Mouse (Mus musculus): ENCODE data around the gene Sigmar1. TPM values are rescaled to one million over a fixed set of nuclear protein-coding genes. Genes with fewer than 3 reads are reported as not detected.

Sigmar1 gene
- total and polyA plus RNA-seq, 3 experiments: 26.4 to 97.5 (median 60.7) TPM

GRCm38 (mm10) chr4:41739260-41739659, 16.7 kb downstream of the Sigmar1 start:
- H3K4me2 ChIP-seq (ENCODE audit: insufficient read depth, low read depth, poor library complexity, severe bottlenecking): no peak overlapping the region
- no peak overlapping the region for H3K27ac ChIP-seq (ENCODE audit: insufficient read depth, low read depth)
- in situ Hi-C loops (cut with MboI; ENCODE audit: low pct_ligation_motif_present, low pct_unique_long_range_greater_than_20kb, low sequenced_read_pairs): no loop called here
- no peak overlapping the region for H3K4me3 ChIP-seq (replicated peaks in 1 of 3; ENCODE audit: low read depth in 2 of 3, low read length in 2 of 3, poor library complexity in 1 of 3)
- peaks cover 8 to 15% of the 10 kb centered on the region in 2 experiments; a peak in 3 of 4 replicates for H3K4me1 ChIP-seq (ENCODE audit: control insufficient read depth in 1 of 2, insufficient read depth in 2 of 2)
- peaks cover 9% of the 10 kb centered on the region for H3K9me3 ChIP-seq (replicated peaks; ENCODE audit: low read length)
- peaks cover 13 to 19% of the 10 kb centered on the region in 2 experiments for H3K36me3 ChIP-seq (replicated peaks in 1 of 2; ENCODE audit: control insufficient read depth in 1 of 2, insufficient read depth in 1 of 2, low read length in 1 of 2)
- H3K27me3 ChIP-seq (replicated peaks): peaks cover 25% of the 10 kb centered on the region
- no peak for TF ChIP-seq NELFE (IDR thresholded peaks at IDR 0.05; ENCODE audit: low read depth, low read length)
- 0 out of 2 replicates have a peak, but pooled peaks cover 8% of the 10 kb centered on the region for H3K79me2 ChIP-seq (replicated peaks; ENCODE audit: control insufficient read depth, extremely low read depth, insufficient read depth, poor library complexity, severe bottlenecking)
- dilution Hi-C loops (cut with MboI; ENCODE audit: extremely low pct_ligation_motif_present, extremely low pct_unique_long_range_greater_than_20kb, low sequenced_read_pairs): no loop called here
- no peak for DNase-seq (ENCODE audit: extremely low read depth)
- no peak overlapping the region for H3K9ac ChIP-seq (ENCODE audit: insufficient read depth, low read depth)

- no peak overlapping the region for H3K4me3 ChIP-seq (replicated peaks in 1 of 3; ENCODE audit: low read depth in 2 of 3, low read length in 2 of 3, poor library complexity in 1 of 3)
- no peak for DNase-seq (ENCODE audit: extremely low read depth)
- H3K9me3 ChIP-seq (replicated peaks; ENCODE audit: low read length): peaks cover 5% of the 10 kb centered on the region
- no peak overlapping the region for H3K4me2 ChIP-seq (ENCODE audit: insufficient read depth, low read depth, poor library complexity, severe bottlenecking)
- H3K79me2 ChIP-seq (replicated peaks; ENCODE audit: control insufficient read depth, extremely low read depth, insufficient read depth, poor library complexity, severe bottlenecking): 0 out of 2 replicates have a peak, but pooled peaks cover 8% of the 10 kb centered on the region
- no peak overlapping the region for H3K9ac ChIP-seq (ENCODE audit: insufficient read depth, low read depth)
- peaks cover 13 to 19% of the 10 kb centered on the region in 2 experiments for H3K36me3 ChIP-seq (replicated peaks in 1 of 2; ENCODE audit: control insufficient read depth in 1 of 2, insufficient read depth in 1 of 2, low read length in 1 of 2)
- in situ Hi-C loops (cut with MboI; ENCODE audit: low pct_ligation_motif_present, low pct_unique_long_range_greater_than_20kb, low sequenced_read_pairs): no loop called here
- H3K27ac ChIP-seq (ENCODE audit: insufficient read depth, low read depth): no peak overlapping the region
- peaks cover 8 to 15% of the 10 kb centered on the region in 2 experiments; a peak in 3 of 4 replicates for H3K4me1 ChIP-seq (ENCODE audit: control insufficient read depth in 1 of 2, insufficient read depth in 2 of 2)
- peaks cover 26% of the 10 kb centered on the region for H3K27me3 ChIP-seq (replicated peaks)
- dilution Hi-C loops (cut with MboI; ENCODE audit: extremely low pct_ligation_motif_present, extremely low pct_unique_long_range_greater_than_20kb, low sequenced_read_pairs): no loop called here
- TF ChIP-seq MAFK (IDR thresholded peaks at IDR 0.05; ENCODE audit: insufficient replicate concordance, low read length) (no peak), ZKSCAN1 (IDR thresholded peaks at IDR 0.05; ENCODE audit: borderline replicate concordance, low read depth, low read length) (no peak), CTCF (conservative IDR thresholded peaks at IDR 0.05 in 1 of 2, IDR thresholded peaks at IDR 0.05 in 1 of 2; ENCODE audit: low read depth in 2 of 2, low read length in 2 of 2) (no peak), PAX5 (IDR thresholded peaks at IDR 0.05; ENCODE audit: low read length) (no peak), TBP (conservative IDR thresholded peaks at IDR 0.05; ENCODE audit: low read depth, low read length) (no peak), POLR2AphosphoS2 (IDR thresholded peaks at IDR 0.05; ENCODE audit: low read depth, low read length) (no peak), RAD21 (IDR thresholded peaks at IDR 0.05; ENCODE audit: low read depth, low read length) (no peak), HCFC1 (IDR thresholded peaks at IDR 0.05; ENCODE audit: low read depth, low read length) (no peak), ZMIZ1 (IDR thresholded peaks at IDR 0.05; ENCODE audit: low read depth, low read length) (no peak), KAT2A (IDR thresholded peaks at IDR 0.05; ENCODE audit: insufficient replicate concordance, low read length) (no peak), BHLHE40 (IDR thresholded peaks at IDR 0.05; ENCODE audit: low read depth, low read length) (no peak), MEF2A (IDR thresholded peaks at IDR 0.05; ENCODE audit: borderline replicate concordance, low read depth, low read length) (no peak)
These were observed 17.7 kb downstream of the Sigmar1 start for GRCm38 (mm10) chr4:41738256-41738603.

All from CH12.LX (cell line).